Mouse (Mus musculus) liver, postnatal 0 days (tissue): ENCODE measurements at regions not wholly inside any gene's neighbourhood (a gene's known extent, or its start where the extent isn't known, plus 50 kb on each side); places are given as distances from the start of the nearest gene placed in this dataset.

ENCODE experiments used
- CTCF ChIP-seq: sonication (generic); IDR thresholded peaks from 2 replicates; pipeline ENCODE4 v1.5.1; 2016; ENCODE audit warnings: antibody characterized with exemption, low read depth
- EP300 ChIP-seq: IDR thresholded peaks from 2 replicates; pipeline ENCODE4 v1.6.1; 2016; ENCODE audit warnings: antibody characterized with exemption, low read depth, mild to moderate bottlenecking

DNA sequence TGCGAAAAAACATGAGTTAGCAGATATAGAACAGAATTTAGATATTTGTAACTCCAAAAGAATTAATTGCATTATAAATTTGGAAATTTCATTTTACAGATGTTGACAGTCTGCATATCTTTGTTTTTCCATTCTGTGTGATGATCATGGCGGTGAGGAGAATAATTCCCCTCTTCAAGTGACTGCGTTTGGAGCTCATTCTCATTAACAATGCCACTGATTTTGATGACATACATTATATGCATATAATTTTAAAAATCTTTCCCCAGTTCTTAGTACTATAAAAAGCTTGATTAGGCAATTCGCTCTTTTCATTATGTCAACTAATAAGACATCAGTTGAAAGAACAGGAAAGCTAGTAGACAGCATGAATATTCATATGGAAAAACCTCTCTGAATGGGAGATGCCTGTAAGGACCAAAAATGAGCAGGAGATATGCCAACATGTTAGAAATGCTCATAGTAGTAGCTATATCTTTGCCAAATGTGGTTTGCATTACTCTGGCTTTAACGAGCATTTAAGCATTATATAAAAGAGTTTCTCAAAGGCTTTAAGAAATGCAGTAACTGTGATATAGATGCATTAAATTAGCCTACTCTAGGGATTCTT, 849.2 kb upstream of the Cldn34c4 start:
- TF ChIP-seq CTCF (no peak), EP300 (no peak)
